Mouse (Mus musculus): Measurements from ENCODE around the gene Agpat3.

DNA sequence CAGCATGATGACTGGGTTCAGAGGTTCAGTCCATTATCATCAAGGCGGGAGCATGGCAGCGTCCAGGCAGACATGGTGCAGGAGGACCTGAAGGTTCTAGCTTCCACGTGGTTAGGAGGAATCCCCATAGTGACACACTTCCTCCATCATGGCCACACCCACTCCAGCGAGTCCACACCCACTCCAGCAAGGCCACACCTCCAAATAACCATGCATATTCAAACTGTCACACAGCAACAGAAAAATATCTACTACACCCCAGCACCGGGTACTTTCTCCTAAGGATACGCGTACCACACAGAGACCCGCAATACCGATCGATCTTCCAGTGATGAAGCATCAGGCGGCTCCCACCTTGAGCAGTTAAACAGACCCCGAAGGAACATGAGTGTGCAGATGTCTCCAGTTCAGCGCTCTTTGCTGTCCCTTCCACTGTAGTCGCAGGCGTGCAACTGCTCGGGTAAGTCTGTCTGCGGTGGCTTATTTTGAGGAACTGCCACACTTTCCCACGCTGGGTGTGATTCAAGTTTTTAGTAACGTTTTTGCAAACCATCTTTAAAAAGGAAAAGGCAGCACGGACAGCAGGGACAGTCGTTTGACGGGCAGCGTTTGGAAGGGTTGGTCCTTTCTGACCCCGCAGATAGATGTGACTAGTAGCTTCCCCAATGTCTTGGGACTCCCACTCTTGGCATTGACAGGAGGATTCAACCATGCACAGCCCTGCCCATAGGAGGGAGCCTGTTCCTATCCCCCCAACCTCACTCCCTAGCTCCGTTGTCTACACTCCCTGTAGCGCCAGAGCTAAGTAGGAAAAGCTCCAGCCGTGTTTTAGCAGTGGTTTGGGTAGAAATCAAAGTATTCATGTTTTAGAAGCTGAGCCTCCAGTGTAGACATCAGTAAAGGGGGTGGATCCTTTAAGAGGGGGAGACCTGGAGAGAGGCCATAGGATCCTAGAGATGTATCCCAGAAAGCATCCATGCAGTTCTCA, 20.7 kb upstream of the Agpat3 start:
- no peak for TF ChIP-seq GATA1 (IDR thresholded peaks at IDR 0.05; ENCODE audit: low read length)
- TF ChIP-seq TAL1 (IDR thresholded peaks at IDR 0.05; ENCODE audit: low read length) = no peak
